Mouse (Mus musculus) lung, postnatal 0 days (tissue): ENCODE data around the gene Gm20604.
A peak's percentile ranks its signal among the peaks of the same experiment; 100 is the strongest.

Source experiments
- CTCF ChIP-seq: IDR thresholded peaks from 2 replicates; pipeline ENCODE4 v1.5.1; 2016; ENCODE audit warnings: antibody characterized with exemption, mild to moderate bottlenecking
- EP300 ChIP-seq: IDR thresholded peaks from 2 replicates; pipeline ENCODE4 v1.6.1; 2016; ENCODE audit warnings: antibody characterized with exemption, mild to moderate bottlenecking, control low read depth

GRCm38 (mm10) chr12:102705216-102705871 lies 53.1 kb downstream of the Gm20604 start:
- TF ChIP-seq CTCF = peak; percentile 88
- TF ChIP-seq EP300 = no peak
